Mouse (Mus musculus) kidney, adult 11 months (tissue): ENCODE results near the gene Slc9a5.
A peak's percentile ranks its signal among the peaks of the same experiment; 100 is the strongest.

Experiments
- DNase-seq: peaks from one replicate; pipeline ENCODE4 v3.0.0; 2022

Slc9a5 gene

DNA sequence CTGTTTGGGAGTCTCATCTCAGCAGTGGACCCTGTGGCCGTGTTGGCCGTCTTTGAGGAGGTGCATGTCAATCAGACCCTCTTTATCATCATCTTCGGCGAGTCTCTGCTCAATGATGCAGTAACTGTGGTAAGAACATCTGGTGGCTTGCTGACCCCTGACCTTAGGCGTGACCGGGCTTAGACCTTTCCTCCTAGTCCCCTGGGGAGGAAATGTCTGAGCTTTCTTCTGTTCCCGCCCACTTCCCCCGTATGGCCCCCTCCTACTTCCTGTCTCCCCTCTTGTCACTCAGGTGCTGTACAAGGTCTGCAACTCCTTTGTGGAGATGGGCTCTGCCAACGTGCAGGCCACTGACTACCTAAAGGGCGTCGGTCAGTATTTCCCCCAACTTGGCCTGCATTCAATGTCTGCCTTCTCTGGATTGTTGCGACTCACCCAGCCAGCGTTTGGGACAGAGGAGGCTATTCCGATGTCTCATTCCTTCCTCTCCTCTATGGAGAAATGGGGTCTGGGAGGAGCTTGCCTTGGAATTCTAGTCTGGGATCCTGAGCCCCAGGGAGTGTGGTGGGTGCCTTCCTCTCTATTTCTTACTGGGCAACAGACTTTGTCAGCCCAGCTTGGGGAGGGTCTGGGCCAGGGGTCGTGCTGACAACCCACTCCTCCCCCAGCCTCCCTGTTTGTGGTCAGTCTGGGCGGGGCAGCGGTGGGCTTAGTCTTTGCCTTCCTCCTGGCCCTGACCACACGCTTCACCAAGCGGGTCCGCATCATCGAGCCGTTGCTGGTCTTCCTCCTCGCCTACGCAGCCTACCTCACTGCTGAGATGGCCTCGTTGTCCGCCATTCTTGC is 6.8 kb downstream of the Slc9a5 start:
- peak; percentile 65 for DNase-seq

DNA sequence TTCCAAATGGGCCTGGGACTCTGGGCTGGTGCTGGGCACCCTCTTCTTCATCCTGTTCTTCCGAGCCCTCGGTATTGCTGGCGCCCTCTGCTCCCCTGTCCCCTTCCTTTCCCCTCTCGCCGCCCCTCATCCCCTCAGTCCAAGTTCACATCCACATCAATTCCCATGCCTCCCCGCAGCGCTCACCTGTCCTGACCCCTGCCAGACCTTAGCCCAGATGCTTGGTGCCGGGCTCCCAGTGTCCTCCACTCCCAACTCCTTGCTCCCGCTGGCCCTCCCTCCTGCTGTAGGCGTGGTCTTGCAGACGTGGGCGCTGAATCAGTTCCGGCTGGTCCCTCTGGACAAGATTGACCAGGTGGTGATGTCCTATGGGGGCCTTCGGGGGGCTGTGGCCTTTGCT is 8.0 kb downstream of the Slc9a5 start:
- DNase-seq, result no peak

DNA sequence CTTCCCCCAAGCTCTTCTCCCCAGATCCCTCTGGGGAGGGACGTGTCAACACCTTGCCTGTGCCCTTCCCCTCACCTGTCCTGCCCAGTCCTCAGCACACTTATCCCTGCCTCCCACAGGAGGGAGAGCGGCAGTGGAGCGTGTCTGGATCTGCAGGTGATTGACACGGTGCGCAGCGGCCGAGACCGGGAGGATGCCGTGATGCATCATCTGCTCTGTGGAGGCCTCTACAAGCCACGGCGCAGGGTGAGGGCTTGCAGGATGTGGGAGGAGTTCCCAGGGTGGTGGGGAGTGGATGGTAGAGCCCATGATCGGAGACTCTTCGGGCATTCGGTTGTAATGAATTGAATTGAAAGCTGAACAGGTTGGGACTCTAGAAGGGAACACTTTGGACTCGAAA is 10.6 kb downstream of the Slc9a5 start:
- no peak for DNase-seq

DNA sequence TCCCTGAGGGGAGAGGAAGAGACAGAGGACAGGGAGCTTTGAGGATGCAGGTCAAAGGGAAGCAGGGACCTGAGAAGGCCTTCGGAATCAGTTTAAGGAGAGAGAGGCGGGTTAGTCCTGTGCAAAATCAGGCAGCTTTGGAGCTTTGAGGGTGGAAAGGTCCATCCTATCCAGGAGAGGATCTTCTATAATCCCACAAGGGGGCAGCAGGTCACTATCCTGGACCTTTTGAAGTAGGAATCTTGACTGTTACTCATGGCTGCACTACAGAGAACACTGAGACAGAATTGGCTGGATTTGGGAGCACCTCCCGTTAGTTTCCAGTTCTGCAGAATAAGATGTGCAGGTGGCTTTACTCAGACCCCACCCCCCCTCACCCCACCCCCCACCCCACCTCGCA is 11.0 kb downstream of the Slc9a5 start:
- DNase-seq, result no peak

DNA sequence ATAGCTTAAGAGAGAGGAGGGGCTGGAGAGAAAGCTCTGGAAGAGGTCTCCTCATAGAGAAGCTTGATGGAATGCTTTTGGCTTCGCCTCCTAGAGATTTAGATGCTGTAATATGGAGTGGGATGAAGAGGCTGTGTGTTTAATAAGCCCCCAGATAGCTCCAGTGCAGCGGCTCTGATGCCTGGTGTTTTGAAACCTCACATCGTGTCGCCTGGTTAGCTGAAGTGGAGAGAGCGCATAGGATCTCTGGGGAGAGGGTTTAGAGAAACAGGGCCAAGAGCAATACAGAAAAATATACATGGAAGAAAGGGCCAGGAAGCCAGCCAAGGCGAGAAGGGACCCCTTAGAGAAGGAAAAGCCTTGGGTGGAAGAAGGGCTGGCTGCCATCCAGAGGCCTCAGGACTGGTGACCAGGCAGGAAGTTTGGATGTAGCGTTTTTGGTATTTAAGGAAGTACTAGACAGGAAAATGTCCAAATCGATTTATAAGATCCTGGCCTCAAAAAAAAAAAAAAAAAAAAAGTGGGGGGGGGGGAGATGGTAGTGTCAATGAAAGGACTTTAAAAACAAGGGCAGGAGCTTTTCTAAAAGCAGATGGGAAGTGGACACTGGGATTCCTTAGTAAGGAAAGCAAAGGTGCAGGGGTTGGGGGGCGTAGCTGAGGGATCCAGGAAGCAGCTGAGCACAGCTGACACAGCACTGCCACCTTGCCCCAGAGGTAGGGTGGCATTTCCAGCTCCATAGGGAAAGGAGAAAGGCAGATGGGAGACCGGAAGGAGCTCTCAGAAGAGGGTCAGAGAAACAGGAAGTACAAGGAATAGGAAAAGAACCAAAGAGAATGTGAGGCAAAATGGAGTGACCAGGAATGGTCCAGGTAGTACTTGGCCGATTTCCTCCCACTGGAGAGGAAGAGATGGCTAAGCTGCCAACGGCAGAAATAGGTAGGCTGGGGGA is 13.4 kb downstream of the Slc9a5 start:
- peak; percentile 47 for DNase-seq

DNA sequence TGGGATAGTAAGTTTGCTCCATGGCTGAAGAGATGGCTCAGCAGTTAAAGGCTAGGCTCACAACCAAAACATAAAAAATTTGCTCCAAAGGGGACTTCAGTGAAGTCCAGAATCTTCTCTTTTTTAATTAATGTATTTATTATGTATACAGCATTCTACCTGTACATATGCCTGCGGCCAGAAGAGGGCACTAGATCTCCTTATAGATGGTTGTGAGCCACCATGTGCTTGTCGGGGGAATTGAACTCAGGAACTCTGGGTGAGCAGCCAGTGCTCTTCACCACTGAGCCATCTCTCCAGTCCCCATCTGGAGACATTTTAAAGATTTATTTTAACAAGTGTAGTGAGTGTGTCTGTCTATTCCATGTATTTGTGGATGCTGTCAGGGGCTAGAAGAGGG is 18.5 kb downstream of the Slc9a5 start:
- DNase-seq, result no peak

DNA sequence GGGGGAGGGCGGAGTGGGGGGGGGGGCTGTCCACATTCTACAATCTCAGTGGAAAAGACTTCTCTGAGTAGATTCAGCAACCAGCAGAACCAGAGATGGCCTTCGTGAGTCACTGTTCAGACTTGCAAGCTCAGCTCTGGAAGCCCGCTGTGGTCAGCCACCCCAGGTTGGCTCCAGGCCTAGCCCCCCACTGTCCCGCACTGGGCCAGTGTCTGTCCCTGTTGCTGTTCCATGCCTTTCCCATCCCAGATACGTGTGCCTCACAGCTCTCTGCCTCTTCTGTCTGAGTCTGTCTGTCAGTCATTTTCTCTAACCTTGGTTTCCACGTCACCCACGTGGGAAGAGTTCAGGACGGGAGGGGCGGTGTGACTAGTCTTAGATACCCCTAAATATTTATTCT is 23.8 kb downstream of the Slc9a5 start:
- DNase-seq, result no peak

DNA sequence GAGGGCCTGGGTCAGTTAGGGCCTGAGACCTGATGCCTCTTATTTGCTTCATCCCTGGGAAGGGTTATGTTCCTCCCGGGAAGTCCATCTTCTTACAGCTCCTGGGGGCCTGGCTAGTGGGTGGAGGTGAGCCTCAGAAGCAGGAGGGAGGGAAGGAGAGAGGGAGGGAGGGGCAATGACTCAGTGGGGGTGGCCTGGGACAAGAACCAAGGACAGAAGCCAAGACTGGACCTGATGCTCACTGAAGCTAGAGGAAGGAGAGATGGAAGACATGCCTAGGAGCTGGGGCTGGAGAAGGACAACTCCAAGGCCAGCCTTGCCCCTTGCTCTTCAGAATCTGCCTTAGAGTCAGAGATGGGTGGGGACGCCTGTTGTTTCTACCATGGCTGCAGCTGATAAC is 24.4 kb downstream of the Slc9a5 start, which contains the start of gene Plekhg4:
Gene Plekhg4, plus strand, starts transcription at position 243 of the 400 bp plus-strand sequence.
- no peak for DNase-seq

DNA sequence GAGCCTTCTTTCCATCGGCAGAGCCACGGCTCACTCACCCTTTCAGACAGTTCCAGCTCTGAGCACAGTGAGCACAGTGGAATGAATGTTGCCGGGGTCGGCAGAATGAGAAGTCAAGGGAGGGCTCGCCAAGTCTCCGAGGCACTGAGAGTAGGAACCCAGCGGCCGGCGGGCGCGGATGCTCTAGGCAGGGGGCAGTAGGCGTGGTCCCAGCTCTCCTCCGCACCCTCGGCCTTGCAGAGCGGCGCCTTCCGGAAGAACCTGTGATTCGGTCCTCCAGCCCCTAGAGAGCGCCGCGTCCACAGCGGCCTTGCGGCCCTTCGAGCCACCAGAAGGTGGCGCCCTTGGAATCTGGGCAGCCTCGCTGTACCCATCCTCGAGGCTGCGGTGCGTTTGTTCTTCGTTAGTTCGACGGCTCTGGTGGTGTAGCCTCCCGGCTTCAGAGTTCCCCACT is 25.9 kb downstream of the Slc9a5 start:
- no peak for DNase-seq

DNA sequence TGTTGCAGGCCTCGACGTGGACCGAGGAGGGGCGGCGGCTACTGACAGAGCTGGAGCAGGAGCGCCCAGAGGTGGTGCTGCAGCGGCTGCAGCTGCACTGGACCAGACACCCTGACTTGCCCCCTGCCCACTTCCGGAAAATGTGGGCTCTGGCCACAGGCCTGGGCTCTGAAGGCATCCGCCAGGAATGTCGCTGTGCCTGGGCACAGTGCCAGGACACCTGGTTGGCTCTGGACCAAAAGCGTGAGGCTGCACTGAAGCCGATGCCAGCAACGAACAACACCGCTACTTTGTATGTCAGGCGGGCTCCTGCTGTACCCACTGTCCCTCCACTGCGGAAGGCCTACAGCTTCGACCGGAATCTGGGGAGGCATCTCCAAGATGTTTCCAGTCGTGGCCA is 30.0 kb downstream of the Slc9a5 start:
- DNase-seq, result peak; percentile 68

DNA sequence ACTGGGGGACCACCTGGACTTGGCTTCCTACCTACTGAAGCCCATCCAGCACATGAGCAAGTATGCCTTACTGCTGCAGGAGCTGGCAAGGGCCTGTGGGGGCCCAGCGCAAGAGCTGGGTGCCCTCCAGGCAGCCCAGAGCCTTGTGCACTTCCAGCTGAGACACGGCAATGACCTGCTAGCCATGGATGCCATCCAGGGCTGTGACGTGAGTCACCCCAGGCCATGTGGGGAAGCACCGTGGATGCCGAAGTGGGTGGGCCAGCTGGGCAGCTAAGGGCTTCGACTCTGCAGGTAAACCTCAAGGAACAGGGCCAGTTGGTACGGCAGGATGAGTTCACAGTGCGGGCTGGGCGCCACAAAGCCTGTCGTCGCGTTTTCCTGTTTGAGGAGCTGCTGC is 31.7 kb downstream of the Slc9a5 start:
- DNase-seq, result no peak

DNA sequence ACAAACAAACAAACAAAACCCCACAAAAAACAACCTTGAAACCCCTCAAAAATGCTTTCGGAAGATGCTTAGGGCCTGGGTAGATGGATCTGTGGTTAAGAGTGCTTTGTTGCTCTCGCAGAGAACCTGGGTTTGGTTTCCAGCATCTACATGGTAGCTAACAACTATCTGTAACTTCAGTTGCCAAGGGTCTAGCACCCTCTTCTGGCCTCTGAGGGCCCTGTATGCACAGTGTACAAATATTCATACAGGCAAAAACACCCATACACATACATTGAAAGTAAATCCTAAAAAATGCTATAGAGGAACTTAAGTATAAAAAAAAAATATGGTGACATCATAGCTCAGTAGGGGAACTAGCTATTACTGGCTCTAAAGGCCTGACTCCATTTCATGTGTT is 35.4 kb downstream of the Slc9a5 start:
- DNase-seq, result no peak

DNA sequence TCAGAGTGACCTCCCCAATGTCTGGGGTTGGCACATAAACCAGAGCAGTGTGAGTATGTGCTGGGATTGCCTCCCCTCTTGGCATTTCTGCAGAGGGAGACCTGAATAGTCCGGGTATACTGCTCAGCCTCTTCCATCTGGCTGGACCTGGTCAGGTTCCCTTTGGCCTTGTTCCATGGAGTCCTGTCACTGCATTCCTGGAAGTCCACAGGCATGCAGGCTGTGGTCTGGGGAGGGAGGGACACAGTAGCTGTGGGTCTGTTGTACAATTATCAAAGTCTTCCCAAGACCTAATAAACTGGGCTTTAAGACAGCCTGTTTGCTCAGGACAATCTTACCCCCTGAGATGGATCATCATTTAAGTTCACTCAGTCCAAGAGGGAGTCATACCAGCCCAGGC is 38.5 kb downstream of the Slc9a5 start:
- peak; percentile 66 for DNase-seq

DNA sequence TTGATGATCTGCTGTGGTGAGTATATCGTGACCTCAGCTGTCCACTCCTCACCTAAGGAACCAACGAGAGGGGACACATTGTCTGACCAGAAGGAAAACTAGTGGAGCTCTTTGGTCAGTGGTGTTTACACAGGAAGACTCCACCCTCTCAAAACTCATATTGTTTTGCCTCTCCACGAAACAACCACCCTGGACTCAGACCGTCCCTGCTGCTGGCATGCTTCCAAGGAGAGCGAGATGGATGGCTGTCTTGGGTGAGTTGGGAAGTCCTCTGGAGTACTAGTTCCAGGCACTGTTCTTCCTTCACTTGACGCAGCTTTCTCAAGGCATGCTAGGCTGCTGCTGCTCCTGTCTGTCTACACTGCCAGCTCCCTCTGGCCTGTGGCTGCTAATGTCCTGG is 40.5 kb downstream of the Slc9a5 start:
- no peak for DNase-seq

DNA sequence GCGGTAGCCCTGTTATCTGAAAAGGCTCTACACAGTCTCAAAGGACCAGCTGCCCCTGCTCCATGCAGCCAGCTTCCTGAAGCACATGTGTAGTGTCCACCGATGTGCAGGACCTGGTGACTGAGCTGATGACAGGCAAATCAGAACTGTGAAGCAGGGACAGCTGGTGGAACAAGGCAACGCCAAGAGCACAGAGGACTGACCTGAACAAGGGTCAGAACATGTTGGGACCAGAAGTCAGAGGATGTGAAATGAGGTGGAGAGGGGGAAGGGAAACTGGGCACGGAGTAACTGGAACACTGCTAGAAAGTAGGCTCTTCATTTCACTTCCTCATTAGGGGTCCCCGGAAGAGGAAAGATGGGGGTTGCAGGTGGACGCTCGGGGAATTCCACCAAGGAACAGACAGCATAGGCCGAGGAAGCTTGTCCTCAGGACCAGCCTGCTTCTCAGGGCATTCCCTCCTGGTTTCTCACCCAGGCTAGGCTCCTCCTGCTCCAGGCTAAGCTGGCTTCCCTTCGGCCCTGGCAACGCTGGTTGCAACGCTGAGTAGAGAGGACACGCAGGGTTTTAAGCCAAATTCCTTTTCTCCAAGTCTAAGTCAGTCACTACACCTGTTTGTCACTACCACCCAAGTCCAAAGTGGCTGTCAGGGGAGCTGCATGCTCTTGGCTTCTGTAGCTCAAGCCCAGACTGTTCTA is 44.6 kb downstream of the Slc9a5 start:
- DNase-seq, result no peak

DNA sequence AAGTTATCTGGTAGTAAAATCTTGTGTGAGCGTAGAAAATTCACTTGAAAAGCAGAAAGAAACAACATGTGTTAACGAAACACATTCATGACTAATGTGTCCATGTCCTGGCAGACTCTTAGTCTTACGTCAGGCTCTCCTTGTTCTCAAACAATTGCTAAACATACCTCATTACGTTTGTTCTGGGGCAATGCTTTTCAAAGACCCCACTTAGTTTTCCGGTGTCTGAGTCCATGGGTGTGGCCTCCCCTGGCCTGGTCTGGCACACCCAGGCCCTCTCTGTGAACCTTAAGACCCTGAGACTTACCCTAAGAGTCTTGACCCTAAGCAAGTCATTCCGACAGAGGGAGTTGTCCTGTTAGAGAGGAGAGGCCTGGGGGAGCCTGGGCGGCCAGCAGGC is 45.3 kb downstream of the Slc9a5 start:
- no peak for DNase-seq

DNA sequence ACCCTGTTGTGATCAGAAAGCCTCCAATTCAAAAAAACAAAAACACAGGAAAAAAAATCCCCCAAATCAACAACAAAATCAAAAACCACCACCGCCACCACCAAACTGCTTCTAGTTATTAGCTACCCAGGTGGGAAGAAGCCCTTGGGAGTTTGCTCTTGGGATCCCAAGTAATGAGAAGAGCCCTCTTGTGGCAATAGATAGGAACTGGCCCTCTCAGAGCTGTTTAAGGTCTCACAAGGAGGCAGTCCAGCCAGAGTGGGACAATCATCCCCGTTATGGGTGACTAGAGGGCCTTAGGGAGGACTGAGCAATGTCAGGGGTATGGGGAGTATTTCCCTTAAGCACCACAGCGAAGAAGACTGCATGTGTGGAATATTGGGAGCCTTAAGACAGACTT is 49.1 kb downstream of the Slc9a5 start:
- DNase-seq, result peak; percentile 50

DNA sequence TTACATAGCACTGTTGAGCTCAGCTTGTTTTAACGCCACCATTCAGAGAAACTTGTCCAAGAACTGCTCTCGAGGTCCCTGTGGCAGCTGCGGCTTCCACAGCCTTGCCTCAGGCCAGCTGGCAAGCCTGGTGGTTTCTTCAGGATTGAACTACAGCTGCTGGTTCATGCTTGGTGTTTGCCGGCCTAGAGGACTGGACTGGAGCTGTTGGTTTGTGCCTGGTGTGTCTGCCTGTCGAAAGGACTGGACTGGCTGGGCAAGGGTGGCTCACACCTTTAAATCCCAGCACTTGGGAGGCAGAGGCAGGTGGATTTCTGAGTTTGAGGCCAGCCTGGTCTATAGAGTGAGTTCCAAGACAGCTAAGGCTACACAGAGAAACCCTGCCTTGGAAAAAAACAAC is 51.4 kb downstream of the Slc9a5 start:
- no peak for DNase-seq

DNA sequence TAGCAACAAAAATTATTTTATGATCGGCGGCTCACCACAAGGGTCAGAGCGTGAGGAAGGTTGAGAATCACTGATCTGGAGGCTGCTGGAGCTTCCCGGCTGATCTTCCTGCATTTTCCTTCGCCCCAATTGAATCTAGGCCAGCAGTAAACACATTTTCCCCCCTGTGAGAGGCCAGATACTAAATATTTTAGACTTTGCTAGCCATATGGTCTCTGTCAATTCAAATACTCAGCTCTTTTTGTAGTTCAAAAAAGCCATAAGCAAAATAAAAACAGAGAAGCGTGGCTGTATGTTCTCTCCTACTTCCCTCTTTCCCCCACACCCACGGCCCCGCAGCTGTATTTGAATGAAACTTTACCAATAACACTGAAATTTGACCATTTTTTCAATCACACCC is 54.8 kb downstream of the Slc9a5 start:
- DNase-seq, result no peak

DNA sequence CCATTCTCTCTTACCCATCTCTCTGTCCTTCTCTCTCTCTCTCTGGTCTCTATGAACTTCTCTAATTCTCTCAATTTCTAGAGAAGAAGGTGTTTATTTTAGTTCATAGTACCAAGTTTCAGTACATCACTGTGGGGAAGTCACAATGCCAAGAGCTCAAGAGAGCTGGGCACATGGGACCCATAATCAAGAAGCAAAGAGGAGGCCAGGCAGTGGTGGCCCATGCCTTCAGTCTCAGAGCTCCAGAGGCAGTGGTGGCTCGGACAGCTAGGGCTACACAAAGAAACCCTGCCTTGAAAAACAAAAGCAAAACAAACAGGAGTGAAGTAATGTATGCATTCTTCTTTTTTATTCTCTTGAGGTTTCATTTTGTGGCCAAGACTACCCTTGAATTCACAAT is 55.9 kb downstream of the Slc9a5 start:
- DNase-seq, result no peak

DNA sequence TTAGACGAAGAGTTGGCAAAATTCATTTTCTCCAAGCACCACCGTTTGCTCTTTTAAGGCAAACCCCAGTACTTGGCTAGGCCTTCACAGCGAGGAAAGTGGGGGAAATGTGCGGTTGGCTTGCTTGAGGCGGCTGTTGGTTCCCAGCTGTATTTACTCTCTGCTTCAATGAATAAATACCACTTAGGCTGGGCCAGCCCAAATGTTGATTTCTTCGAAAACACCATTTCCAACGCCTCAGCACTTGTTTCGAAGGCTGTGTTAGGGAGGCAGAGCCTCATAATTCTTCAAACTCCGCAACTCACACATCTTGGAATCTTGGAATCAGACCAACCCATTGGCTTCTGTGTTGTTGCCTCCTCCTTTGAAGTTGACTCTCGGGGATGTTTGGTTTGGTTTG is 57.8 kb downstream of the Slc9a5 start:
- DNase-seq, result no peak

DNA sequence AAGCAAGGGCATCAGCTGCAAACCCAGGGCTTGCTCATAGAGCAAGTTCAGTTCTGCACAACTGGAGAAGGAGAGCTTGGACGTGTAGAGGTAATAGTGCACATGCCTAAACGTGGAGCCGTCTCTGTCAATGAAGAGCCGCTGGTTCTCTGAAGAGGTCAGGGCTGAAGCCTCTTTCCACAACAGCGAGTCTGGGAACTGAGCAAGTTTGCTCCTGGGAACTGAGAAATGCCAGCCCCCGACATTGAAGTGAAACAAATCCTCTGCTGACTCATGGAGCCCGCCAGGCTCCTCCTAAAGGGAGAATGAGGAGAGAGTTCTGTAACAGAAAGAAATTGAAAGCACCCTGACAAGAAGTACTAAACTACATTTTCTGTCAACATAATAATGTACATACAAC is 59.7 kb downstream of the Slc9a5 start:
- no peak for DNase-seq

DNA sequence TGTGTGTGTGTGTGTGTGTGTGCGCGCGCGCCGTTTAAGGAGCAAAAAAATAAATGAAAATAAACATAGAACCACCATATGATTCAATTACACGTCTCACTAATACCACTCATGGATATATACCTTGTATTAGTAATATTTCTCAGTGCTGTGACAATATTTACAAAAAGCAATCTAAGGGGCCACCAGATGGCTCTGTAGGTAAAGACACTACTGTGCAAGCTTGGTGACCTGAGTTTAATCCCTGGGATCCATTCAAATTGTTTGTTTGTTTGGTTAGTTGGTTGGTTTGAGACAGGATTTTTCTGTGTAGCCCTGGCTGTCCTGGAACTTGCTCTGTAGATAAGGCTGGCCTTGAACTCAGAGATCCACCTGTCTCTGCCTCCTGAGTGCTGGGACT is 61.3 kb downstream of the Slc9a5 start:
- no peak for DNase-seq
